Mouse (Mus musculus) heart, embryonic 13.5 days (tissue): ENCODE data around the gene 1700010B08Rik. TPM values are rescaled to one million over a fixed set of nuclear protein-coding genes. Genes with fewer than 3 reads are reported as not detected.

Experiments used
- microRNA-seq: library from miRNA; unstranded; fragments of <30 nt; microRNA quantifications from one replicate; pipeline ENCODE4, GENCODE M21; 2016
- polyA plus RNA-seq: library from polyadenylated mRNA; unstranded; fragments of >200 nt; fragmentation: Nextera tagmentation; extraction: Ambion mirVana; gene quantifications from 2 replicates; pipeline ENCODE4 v1.2.1, GENCODE M21; 2015

Gene 1700010B08Rik
- polyA plus RNA-seq, 1 experiment from 2014 or later, result not detected

Small RNA genes lying within 50 kb of the gene (microRNA-seq; reads per million reads assigned to microRNA genes)
- not detected for gene Mir6340

Other genes starting within 250 kb of the 1700010B08Rik start
- gene 1700021F07Rik, start 196.8 kb upstream of the 1700010B08Rik start, polyA plus RNA-seq, result not detected in 2 replicates
- not detected in 2 replicates for gene Ankrd60, start 141.1 kb upstream of the 1700010B08Rik start, polyA plus RNA-seq
- gene Rab22a, start 59.7 kb upstream of the 1700010B08Rik start, polyA plus RNA-seq, result 25.5 and 26.0 TPM in 2 replicates
- gene Vapb, start 18.1 kb downstream of the 1700010B08Rik start, polyA plus RNA-seq, result 8.2 and 8.6 TPM in 2 replicates